Mouse (Mus musculus): ENCODE measurements at regions not wholly inside any gene's neighbourhood (a gene's known extent, or its start where the extent isn't known, plus 50 kb on each side); places are given as distances from the start of the nearest gene placed in this dataset.

GRCm38 (mm10) chr14:28802126-28802525 lies 215.9 kb upstream of the Lrtm1 start:
- WGBS: 83% methylated on average over 5 of the region's 5 CpGs
- Histone ChIP-seq H3K27me3 (ENCODE audit: insufficient read depth, low read length) (no peaks in the 10 kb centered on the region), H3K27ac (ENCODE audit: low read depth, low read length) (no peak overlapping the region), H3K4me2 (ENCODE audit: low read depth, low read length, poor library complexity, severe bottlenecking) (no peak overlapping the region), H3K4me1 (ENCODE audit: insufficient read depth, low read length) (no peaks in the 10 kb centered on the region; the same call in 1 of the 2 replicates), H3K36me3 (ENCODE audit: insufficient read depth, low read length) (no peaks in the 10 kb centered on the region), H3K9me3 (ENCODE audit: low read length) (no peaks in the 10 kb centered on the region), H3K9ac (replicated peaks; ENCODE audit: low read length, poor library complexity, severe bottlenecking) (no peak overlapping the region), H3K4me3 (ENCODE audit: low read depth, low read length) (no peak overlapping the region)
- no peak for DNase-seq (ENCODE audit: low spot score)
- ATAC-seq (ENCODE audit: low FRiP score): no peak
- no peak for TF ChIP-seq CTCF (IDR thresholded peaks at IDR 0.05)

GRCm38 (mm10) chr14:28808094-28808493 lies 209.9 kb upstream of the Lrtm1 start:
- WGBS: 90% methylated on average over 4 of the region's 4 CpGs
- no peak for DNase-seq (ENCODE audit: low spot score)
- no peak for TF ChIP-seq CTCF (IDR thresholded peaks at IDR 0.05)

GRCm38 (mm10) chr14:28809355-28809754 lies 208.7 kb upstream of the Lrtm1 start:
- H3K27me3 ChIP-seq (ENCODE audit: insufficient read depth, low read length): no peaks in the 10 kb centered on the region
- no peak overlapping the region for H3K9ac ChIP-seq (replicated peaks; ENCODE audit: low read length, poor library complexity, severe bottlenecking)
- H3K4me2 ChIP-seq (ENCODE audit: low read depth, low read length, poor library complexity, severe bottlenecking): no peak overlapping the region
- H3K4me1 ChIP-seq (ENCODE audit: insufficient read depth, low read length): no peaks in the 10 kb centered on the region
- no peaks in the 10 kb centered on the region for H3K36me3 ChIP-seq (ENCODE audit: insufficient read depth, low read length)
- DNase-seq (ENCODE audit: low spot score) (no peak), ATAC-seq (ENCODE audit: low FRiP score) (no peak)
- H3K27ac ChIP-seq (ENCODE audit: low read depth, low read length): no peak overlapping the region
- WGBS: 40% methylated on average over 5 of the region's 5 CpGs
- TF ChIP-seq CTCF (IDR thresholded peaks at IDR 0.05): no peak
- H3K9me3 ChIP-seq (ENCODE audit: low read length): no peaks in the 10 kb centered on the region
- H3K4me3 ChIP-seq (ENCODE audit: low read depth, low read length): no peak overlapping the region

More at GRCm38 (mm10) chr14:28808094-28808493, 209.9 kb upstream of the Lrtm1 start:
- no peaks in the 10 kb centered on the region for H3K36me3 ChIP-seq (ENCODE audit: insufficient read depth, low read length)
- no peaks in the 10 kb centered on the region for H3K27me3 ChIP-seq (ENCODE audit: insufficient read depth, low read length)
- H3K27ac ChIP-seq (ENCODE audit: low read depth, low read length): no peak overlapping the region
- no peak overlapping the region for H3K4me2 ChIP-seq (ENCODE audit: low read depth, low read length, poor library complexity, severe bottlenecking)
- no peaks in the 10 kb centered on the region for H3K9me3 ChIP-seq (ENCODE audit: low read length)
- H3K9ac ChIP-seq (replicated peaks; ENCODE audit: low read length, poor library complexity, severe bottlenecking): no peak overlapping the region
- no peak for ATAC-seq (ENCODE audit: low FRiP score)
- no peaks in the 10 kb centered on the region for H3K4me1 ChIP-seq (ENCODE audit: insufficient read depth, low read length)
- H3K4me3 ChIP-seq (ENCODE audit: low read depth, low read length): no peak overlapping the region

DNA sequence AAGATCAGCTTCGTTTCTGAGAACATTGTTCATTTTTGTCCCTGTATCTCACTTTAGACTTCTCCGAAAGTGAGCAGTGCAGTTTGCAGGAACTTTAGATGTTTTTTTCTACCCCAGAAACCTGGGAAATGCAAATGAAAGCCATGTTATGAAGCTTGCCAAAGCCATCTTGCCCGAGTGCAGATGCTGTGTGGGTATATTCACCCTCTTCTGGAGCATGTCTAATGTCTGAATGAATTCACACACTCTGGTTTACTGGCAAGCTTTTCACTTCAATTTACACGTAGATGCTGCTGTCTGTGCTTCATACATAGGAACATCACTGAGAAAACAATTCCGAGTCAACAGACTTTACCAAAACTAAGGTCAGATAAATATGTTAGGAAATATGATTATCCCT lies 197.0 kb upstream of the Lrtm1 start:
- TF ChIP-seq CTCF (IDR thresholded peaks at IDR 0.05): no peak
- 62% methylated on average over 5 of the region's 5 CpGs for WGBS
- no peaks in the 10 kb centered on the region for H3K4me1 ChIP-seq (ENCODE audit: insufficient read depth, low read length)
- ATAC-seq (ENCODE audit: low FRiP score) (no peak), DNase-seq (ENCODE audit: low spot score) (peak; percentile 26)
- H3K27me3 ChIP-seq (ENCODE audit: insufficient read depth, low read length): no peaks in the 10 kb centered on the region
- H3K36me3 ChIP-seq (ENCODE audit: insufficient read depth, low read length): no peaks in the 10 kb centered on the region
- H3K9ac ChIP-seq (replicated peaks; ENCODE audit: low read length, poor library complexity, severe bottlenecking): no peak overlapping the region
- H3K4me2 ChIP-seq (ENCODE audit: low read depth, low read length, poor library complexity, severe bottlenecking): no peak overlapping the region
- no peaks in the 10 kb centered on the region for H3K9me3 ChIP-seq (ENCODE audit: low read length)
- H3K27ac ChIP-seq (ENCODE audit: low read depth, low read length): no peak overlapping the region
- no peak overlapping the region for H3K4me3 ChIP-seq (ENCODE audit: low read depth, low read length)

DNA sequence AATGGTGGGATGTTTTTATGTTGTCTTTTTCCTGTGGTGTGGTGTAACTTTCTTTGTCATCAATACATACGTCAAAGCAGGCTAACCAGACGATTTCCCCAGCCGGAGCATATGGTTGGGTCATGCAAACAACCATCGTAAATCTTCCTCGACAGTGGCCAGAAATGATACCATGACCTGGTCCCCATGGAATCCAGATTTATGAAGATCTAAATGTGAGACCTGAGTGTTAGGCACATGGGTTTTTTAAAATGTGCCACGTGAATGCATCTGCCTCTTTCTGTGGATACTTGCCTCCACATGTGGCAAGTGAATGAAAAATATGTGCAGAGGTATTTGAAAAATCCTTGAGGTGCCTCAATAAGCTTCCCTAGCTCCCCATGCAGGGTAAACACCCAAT lies 190.8 kb upstream of the Lrtm1 start:
- Histone ChIP-seq H3K4me2 (ENCODE audit: low read depth, low read length, poor library complexity, severe bottlenecking) (no peak overlapping the region), H3K4me3 (ENCODE audit: low read depth, low read length) (no peak overlapping the region), H3K9me3 (ENCODE audit: low read length) (no peaks in the 10 kb centered on the region), H3K9ac (replicated peaks; ENCODE audit: low read length, poor library complexity, severe bottlenecking) (no peak overlapping the region), H3K27me3 (ENCODE audit: insufficient read depth, low read length) (no peaks in the 10 kb centered on the region), H3K4me1 (ENCODE audit: insufficient read depth, low read length) (no peaks in the 10 kb centered on the region), H3K36me3 (ENCODE audit: insufficient read depth, low read length) (no peaks in the 10 kb centered on the region), H3K27ac (ENCODE audit: low read depth, low read length) (no peak overlapping the region)
- DNase-seq (ENCODE audit: low spot score) (no peak), ATAC-seq (ENCODE audit: low FRiP score) (no peak)
- 79% methylated on average over 6 of the region's 6 CpGs for WGBS
- TF ChIP-seq CTCF (IDR thresholded peaks at IDR 0.05): no peak

DNA sequence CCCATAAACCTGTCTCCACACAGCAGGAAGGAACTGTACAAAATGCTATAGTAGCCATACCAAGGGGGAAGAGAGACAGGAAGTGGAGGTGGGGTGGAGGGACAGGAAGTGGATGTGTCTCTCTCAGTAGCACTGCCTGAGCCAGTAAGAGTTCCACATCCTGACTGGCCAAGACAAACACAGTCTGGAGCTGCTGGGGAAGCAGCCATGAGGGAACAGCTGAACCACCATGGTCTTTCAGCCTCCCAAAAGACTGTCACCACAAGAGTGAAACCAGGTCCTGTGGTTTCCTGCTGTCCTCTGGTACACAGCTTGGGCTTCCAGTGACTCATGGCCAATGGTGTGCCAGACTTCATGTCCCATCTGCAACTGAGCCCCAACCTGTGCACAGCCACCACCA lies 180.9 kb upstream of the Lrtm1 start:
- Histone ChIP-seq H3K4me1 (ENCODE audit: insufficient read depth, low read length) (no peaks in the 10 kb centered on the region), H3K36me3 (ENCODE audit: insufficient read depth, low read length) (no peaks in the 10 kb centered on the region), H3K4me2 (ENCODE audit: low read depth, low read length, poor library complexity, severe bottlenecking) (no peak overlapping the region), H3K9ac (replicated peaks; ENCODE audit: low read length, poor library complexity, severe bottlenecking) (no peak overlapping the region), H3K4me3 (ENCODE audit: low read depth, low read length) (no peak overlapping the region), H3K27me3 (ENCODE audit: insufficient read depth, low read length) (no peaks in the 10 kb centered on the region), H3K27ac (ENCODE audit: low read depth, low read length) (no peak overlapping the region), H3K9me3 (ENCODE audit: low read length) (no peaks in the 10 kb centered on the region)
- no peak for DNase-seq (ENCODE audit: low spot score)
- TF ChIP-seq CTCF (IDR thresholded peaks at IDR 0.05): no peak
- ATAC-seq (ENCODE audit: low FRiP score): no peak

All from midbrain, postnatal 0 days (tissue).